Mouse (Mus musculus): Measurements from ENCODE around the gene Snx9. TPM values are rescaled to one million over a fixed set of nuclear protein-coding genes. Genes with fewer than 3 reads are reported as not detected.

Snx9 gene
- total and polyA plus RNA-seq, 3 experiments = 12.9 to 22.8 TPM; not detected in 1

Other genes starting within 250 kb of the Snx9 start
- gene Synj2, start 100.0 kb downstream of the Snx9 start, total RNA-seq (2012; rRNA removed) = 1.2 and 1.8 TPM in 2 replicates
- gene Synj2, start 100.0 kb downstream of the Snx9 start, polyA plus RNA-seq (2012; ENCODE audit: insufficient read depth in 1 of 2, insufficient read length in 2 of 2, low read depth in 1 of 2, low replicate concordance in 2 of 2, missing spikeins in 1 of 2) = 1 to 10 TPM in 1 of 2 experiments, not detected in 1; 2.5 TPM
- gene Serac1, start 238.4 kb downstream of the Snx9 start, total RNA-seq (2012; rRNA removed) = 4.1 and 4.2 TPM in 2 replicates
- gene Serac1, start 238.4 kb downstream of the Snx9 start, polyA plus RNA-seq (2012; ENCODE audit: insufficient read depth in 1 of 2, insufficient read length in 2 of 2, low read depth in 1 of 2, low replicate concordance in 2 of 2, missing spikeins in 1 of 2) = 1 to 10 TPM in 1 of 2 experiments, not detected in 1; 5.9 TPM
- 90.7 and 90.9 TPM in 2 replicates for gene Gtf2h5, start 238.5 kb downstream of the Snx9 start, total RNA-seq (2012; rRNA removed)
- 10 to 100 TPM in 1 of 2 experiments, not detected in 1; 78.3 TPM for gene Gtf2h5, start 238.5 kb downstream of the Snx9 start, polyA plus RNA-seq (2012; ENCODE audit: insufficient read depth in 1 of 2, insufficient read length in 2 of 2, low read depth in 1 of 2, low replicate concordance in 2 of 2, missing spikeins in 1 of 2)